Mouse (Mus musculus) c-Kit-positive CD71-positive TER-119-positive erythroid progenitor cells, embryonic 14.5 days (primary cell): ENCODE measurements around the gene Acer3.

ENCODE experiments used
- DNase-seq: peaks from one replicate; pipeline ENCODE4 v3.0.0-alpha.2; 2013; ENCODE audit warnings: low spot score

The Acer3 gene

DNA sequence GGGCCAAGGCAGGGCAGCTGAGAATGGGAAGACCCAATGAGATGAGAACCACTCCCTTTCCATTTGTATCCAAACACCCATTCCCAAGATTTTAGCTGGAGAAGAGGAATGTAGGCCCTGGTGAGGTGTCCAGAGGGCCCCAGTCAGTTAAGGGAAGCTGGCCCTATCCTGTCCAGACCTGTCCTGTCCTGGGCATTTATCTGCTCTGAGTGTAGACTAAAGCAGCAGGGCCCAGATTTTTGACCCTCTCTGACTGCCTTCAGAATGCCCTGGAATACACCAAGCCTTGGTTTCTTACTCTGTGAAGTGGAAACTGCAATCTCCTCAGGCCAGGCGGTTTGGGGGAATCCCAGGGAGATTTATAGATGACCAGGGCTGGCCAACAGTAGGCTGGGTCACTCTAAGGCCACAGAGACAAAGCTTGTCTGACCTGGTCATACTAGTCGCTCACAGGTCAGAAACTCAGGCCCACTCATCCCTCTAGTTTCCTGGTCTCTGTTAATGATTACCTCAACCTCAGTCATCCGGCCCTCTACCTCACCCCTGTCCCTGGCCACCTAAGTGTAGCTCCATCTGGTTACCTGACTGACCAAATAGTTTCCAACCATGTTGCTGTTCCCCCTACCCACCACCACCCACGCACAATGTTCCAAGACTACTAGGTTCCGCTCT is 142.3 kb downstream of the Acer3 start:
- DNase-seq, result no peak

GRCm38 (mm10) chr7:98177929-98178559 is 143.0 kb downstream of the Acer3 start, which contains the start of gene Capn5:
TSS of gene Capn5 (minus strand) at chr7:98178274.
- DNase-seq, result peak; percentile 85

DNA sequence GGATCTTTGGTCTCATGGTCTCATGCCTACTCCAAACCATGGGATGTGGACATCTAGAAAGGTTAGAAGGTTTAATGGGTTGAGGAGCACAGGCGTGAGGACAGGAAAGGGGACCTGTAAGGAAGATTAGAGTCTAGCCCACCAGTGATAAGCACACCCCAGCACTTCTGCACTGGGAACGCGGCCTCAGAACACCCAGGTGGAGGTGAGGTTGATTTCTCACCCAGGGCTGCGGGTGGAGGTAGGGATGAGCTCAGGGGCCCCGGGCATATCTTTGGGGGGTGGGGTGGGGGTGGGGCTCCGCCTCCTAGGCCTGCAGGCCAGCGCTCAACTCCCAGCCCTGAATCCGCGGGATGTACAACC is 143.5 kb downstream of the Acer3 start:
- no peak for DNase-seq

- no peak for DNase-seq
Observed at GRCm38 (mm10) chr7:98177071-98177485, 143.9 kb downstream of the Acer3 start.

DNA sequence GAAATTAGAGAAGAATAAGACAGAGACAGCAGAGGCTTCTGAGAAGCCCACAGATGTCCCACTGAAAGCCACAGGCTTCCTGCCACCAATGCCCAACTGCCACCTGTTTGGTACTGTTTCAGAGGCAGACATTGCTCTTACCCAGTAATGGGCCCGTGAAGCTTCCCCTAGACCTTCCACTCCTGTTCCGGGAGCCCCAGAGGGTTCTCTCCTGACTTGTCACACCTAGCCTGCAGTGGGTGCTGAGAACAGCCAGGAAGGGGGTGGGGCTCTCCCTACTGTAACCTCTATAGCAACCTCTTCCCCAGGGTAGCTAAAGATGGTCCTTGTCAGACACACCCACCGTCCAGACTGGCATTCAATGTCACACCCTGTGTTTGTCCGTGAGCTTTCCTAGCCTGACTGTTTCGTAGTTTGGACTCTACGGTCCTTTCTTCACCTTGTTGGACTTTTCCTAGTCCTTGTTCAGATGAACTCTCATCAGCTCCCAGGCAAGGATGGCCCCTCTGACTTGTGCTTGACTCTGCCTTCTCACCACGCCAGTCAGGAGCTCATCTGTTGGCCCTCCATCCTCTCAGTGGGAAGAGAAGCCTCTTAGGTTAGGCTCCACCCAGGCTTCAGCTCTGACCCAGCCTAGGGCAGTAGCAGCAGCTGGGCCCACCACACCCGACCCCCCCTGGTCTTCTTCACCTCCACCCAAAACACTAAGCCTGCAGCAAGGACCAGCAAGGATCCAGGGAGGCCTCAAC is 144.5 kb downstream of the Acer3 start:
- DNase-seq, result no peak

GRCm38 (mm10) chr7:98174883-98175755 is 145.9 kb downstream of the Acer3 start:
- peak; percentile 80 for DNase-seq

DNA sequence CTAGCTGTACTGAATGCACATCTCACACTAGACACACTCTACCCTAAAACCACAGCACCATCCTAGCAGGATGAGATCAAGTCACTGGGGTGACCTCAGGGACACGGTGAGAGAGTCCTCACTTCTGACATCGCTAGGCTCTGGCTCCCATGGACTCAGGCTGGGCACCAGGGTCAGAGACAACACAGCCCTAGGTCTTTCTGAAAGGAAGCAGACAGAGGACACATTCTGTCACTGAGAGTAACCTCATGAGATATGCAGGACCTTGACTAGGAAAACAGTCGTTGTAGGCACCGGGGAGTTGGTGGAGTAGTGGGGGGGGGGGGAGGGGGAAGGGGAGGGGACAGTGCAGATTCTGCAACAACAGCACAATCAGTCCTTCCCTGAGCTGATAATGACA is 147.6 kb downstream of the Acer3 start:
- no peak for DNase-seq

- DNase-seq, result no peak
Observed at GRCm38 (mm10) chr7:98172661-98173060, 148.3 kb downstream of the Acer3 start.

GRCm38 (mm10) chr7:98171141-98172073 is 149.6 kb downstream of the Acer3 start:
- DNase-seq, result peak; percentile 80

DNA sequence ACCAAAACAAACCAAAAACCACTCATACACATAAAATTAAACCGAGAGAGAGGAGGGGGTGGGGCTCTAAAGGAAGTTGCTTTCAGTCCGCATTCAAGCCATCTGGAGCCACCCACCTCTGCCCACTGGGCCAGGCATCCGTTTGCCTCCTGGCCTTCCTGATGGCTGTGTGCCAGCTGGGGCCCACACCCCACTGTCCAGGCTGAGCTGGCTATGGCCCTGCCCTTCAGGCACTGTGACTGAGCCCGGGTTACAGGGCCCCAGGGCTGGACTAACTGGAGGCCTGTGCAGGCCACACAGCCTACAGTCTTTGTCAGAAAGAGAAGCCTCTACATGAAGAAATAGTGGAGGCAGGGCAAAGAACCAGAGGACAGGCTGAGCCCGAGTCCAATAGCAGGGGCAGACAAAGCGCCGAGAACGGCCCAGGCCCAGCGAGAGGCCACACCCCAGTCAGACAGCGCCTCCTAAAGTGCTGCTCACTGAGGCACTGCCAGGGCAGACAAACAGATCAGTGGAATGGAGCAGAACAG is 155.9 kb downstream of the Acer3 start:
- no peak for DNase-seq

DNA sequence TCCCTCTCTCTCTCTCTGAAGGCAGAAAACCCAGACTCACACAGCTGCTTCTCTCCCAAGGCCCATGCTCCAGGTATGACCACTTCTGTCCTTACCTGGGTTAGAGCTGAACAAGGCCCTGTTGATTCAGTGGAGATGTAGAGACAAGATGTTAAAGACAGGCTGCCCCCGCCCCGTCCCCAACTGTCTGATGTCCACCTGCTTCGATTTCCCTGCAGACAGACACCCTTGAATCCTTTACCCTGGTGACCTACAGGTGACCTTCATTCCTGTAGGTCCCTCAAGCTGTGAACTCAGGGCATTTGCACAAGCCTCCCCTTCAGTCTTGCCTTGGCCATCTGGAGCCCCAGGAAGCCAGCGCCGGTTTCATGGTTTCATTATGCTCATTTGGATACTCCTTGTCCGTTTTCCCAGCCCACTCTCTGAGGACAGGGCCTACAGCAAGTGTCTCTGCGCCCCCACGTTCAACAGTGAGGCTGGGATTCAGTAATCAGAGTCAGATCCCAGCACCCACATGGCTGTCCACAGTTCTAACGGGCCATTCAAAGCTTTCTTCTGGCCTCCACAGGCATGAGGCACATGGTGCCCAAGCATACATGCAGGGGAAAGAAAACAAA is 156.5 kb downstream of the Acer3 start:
- no peak for DNase-seq

DNA sequence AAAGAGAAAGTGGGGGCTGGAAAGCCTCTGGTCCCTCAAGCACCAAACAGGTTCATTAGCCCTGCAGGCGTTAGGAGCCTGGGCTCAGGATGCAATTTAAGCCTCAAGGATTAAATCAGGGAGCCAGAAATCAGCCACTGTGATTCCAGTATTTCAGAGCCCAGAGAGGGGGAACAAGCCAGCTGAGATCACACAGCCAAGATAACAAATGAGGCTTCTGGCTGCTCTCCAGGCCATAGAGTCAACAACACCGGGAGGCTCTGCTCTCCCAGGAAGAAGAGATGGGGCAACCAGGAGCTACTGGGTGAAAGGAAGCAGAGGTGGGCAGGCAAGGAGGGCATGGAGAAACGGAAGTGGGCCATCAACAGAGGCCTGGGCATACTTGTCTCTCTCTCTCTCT is 157.3 kb downstream of the Acer3 start:
- no peak for DNase-seq

- no peak for DNase-seq
Observed at GRCm38 (mm10) chr7:98162239-98162638, 158.8 kb downstream of the Acer3 start.

DNA sequence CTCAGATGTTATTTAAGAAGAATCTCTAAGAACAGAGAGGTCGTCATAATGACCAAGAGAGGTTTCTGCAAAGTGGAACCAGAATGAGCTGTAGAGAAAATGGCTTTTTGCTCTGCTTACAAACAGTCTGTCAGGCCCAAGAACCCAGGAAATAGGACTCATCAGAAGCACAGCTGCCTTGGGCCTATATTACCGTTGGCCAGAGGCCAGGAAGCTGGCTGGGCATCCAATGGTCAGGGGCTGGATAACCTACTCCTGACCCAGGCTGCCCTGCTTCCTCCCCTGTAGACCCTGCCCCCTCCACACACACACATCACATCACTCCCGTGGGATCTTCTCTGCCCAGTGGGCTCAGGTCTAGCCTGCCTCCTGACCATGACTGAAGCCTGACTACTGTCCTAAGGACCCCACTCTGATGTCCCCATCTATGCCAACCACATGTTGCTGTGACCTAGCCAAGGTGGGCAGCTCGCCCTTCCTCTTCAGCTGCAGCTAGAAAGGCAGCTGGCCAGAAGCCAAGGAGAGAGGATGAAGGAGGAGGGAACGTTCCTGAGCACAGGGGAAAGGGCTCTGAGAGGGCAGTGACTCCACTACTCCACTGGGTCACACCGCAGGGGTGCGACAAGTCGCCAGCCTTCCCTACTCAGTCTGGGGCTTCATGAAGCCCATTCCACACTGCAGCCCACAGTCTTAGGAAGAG is 160.8 kb downstream of the Acer3 start:
- no peak for DNase-seq

- no peak for DNase-seq
Observed at GRCm38 (mm10) chr7:98158481-98158880, 162.5 kb downstream of the Acer3 start.

GRCm38 (mm10) chr7:98157636-98158332 is 163.2 kb downstream of the Acer3 start:
- peak; percentile 64 for DNase-seq
